Mouse (Mus musculus): ENCODE results near the gene Sstr5. TPM values are rescaled to one million over a fixed set of nuclear protein-coding genes. Genes with fewer than 3 reads are reported as not detected.

The Sstr5 gene
- polyA plus RNA-seq, 1 experiment from 2014 or later, result 0.36 TPM

DNA sequence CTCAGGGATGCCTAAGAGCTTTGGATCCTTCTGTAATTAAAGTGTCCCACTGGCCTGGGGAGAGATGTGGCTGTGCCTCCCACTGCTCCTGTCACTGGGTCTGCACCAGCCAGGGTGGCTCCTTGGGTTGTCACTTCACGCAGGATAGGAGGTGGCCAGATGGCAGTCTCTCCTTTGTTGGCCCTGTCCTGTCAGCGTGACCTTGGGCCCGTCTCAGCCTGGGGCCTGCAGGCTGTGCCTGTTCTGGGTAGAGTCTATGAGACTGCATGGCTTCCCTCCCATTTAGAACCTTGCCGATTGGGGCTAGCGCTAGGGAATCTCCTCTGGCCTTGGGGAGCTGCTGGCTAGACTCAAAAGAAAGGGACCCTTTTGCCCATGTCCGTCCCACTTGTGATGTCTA lies 28.8 kb downstream of the Sstr5 start:
- WGBS, result 73% methylated on average over 6 of the region's 6 CpGs
- Histone ChIP-seq H3K27me3 (ENCODE audit: control insufficient read depth, insufficient read depth, low read length) (peaks cover 4% of the 10 kb centered on the region), H3K36me3 (ENCODE audit: control insufficient read depth, insufficient read depth, low read length) (no peaks in the 10 kb centered on the region), H3K9ac (replicated peaks; ENCODE audit: low read length) (no peak overlapping the region), H3K9me3 (ENCODE audit: control insufficient read depth, low read length) (no peaks in the 10 kb centered on the region), H3K4me3 (replicated peaks; ENCODE audit: low read depth, low read length) (no peak overlapping the region), H3K4me1 (ENCODE audit: control insufficient read depth, insufficient read depth, low read length) (no peaks in the 10 kb centered on the region), H3K27ac (replicated peaks; ENCODE audit: low read depth, low read length) (no peak overlapping the region), H3K4me2 (ENCODE audit: low read length) (no peak overlapping the region)
- no peak for ATAC-seq (ENCODE audit: low FRiP score, low TSS enrichment)
- DNase-seq, result no peak

DNA sequence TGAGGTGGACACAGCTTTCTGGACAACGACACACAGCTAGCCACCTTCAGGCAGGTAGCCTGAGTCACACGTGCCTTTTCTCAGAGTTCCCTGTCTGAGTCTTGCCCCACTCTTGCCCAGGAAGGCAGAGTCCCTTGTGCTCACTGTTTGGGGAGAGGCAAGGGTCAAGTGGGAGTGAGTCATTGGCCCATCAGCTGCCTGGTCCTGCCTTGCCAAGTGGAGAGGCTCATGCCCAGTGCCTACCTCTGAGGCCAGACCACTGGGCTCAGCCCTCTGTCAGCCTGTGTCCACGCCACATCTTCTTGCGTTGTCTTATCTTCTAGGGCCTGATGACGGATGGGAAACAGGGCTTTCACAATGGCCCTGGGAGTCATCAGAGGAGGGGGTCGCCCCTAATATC lies 29.3 kb downstream of the Sstr5 start:
- no peaks in the 10 kb centered on the region for H3K36me3 ChIP-seq (ENCODE audit: control insufficient read depth, insufficient read depth, low read length)
- DNase-seq (no peak), ATAC-seq (ENCODE audit: low FRiP score, low TSS enrichment) (no peak)
- no peak overlapping the region for H3K4me3 ChIP-seq (replicated peaks; ENCODE audit: low read depth, low read length)
- H3K27me3 ChIP-seq (ENCODE audit: control insufficient read depth, insufficient read depth, low read length), result no peaks in the 10 kb centered on the region; the same call in none of the 2 replicates
- H3K4me1 ChIP-seq (ENCODE audit: control insufficient read depth, insufficient read depth, low read length), result peaks cover under 1% of the 10 kb centered on the region
- H3K9ac ChIP-seq (replicated peaks; ENCODE audit: low read length), result no peak overlapping the region
- H3K4me2 ChIP-seq (ENCODE audit: low read length), result no peak overlapping the region
- H3K27ac ChIP-seq (replicated peaks; ENCODE audit: low read depth, low read length), result no peak overlapping the region
- no peaks in the 10 kb centered on the region for H3K9me3 ChIP-seq (ENCODE audit: control insufficient read depth, low read length)
- WGBS, result 77% methylated on average over 6 of the region's 6 CpGs

DNA sequence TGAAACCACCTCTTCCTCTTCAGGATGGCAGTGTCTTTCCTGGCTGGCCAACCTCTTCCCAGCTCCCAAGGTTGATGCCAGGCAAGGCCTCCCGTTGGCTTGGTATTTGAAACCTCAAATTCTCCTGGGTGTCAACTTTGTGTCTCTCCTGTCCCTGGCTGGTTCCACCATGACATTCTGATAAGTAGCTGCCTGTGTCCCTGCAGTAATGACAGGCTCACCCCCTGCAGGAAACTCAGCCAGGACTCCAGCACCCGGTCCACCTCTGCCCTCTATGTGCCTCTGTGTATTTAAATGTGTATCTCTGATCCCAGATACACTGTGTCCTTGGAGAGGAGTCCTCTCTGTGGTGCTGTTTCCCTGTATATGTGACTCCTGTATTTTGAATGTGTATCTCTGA lies 30.8 kb downstream of the Sstr5 start:
- no peaks in the 10 kb centered on the region for H3K27me3 ChIP-seq (ENCODE audit: control insufficient read depth, insufficient read depth, low read length)
- peaks cover 8% of the 10 kb centered on the region for H3K4me1 ChIP-seq (ENCODE audit: control insufficient read depth, insufficient read depth, low read length)
- ATAC-seq (ENCODE audit: low FRiP score, low TSS enrichment) (no peak), DNase-seq (no peak)
- no peak overlapping the region for H3K4me2 ChIP-seq (ENCODE audit: low read length)
- no peaks in the 10 kb centered on the region for H3K36me3 ChIP-seq (ENCODE audit: control insufficient read depth, insufficient read depth, low read length)
- H3K27ac ChIP-seq (replicated peaks; ENCODE audit: low read depth, low read length), result no peak overlapping the region
- H3K9ac ChIP-seq (replicated peaks; ENCODE audit: low read length), result no peak overlapping the region
- H3K9me3 ChIP-seq (ENCODE audit: control insufficient read depth, low read length), result no peaks in the 10 kb centered on the region
- H3K4me3 ChIP-seq (replicated peaks; ENCODE audit: low read depth, low read length), result no peak overlapping the region
- 89% methylated on average over 2 of the region's 2 CpGs for WGBS

DNA sequence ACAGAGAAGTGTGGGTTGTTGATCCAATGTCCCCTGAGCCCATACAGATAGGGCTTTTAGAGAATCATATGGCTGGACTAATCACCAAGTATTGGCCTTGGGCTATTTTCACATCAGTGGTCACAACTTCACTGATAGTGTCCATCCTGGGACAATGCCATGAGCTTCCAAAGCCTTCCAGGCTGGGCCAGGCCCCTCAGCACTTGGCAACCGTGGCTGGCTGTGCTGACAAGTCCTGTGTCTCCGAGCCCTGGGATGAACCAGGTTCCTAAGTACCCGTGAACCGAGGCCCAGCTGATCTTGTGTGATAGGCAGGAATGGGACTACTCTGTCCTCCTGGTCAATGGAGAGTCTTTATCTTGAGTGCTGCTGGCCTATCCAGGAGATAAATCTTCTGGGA lies 33.0 kb downstream of the Sstr5 start:
- no peak for DNase-seq
- Histone ChIP-seq H3K36me3 (ENCODE audit: control insufficient read depth, insufficient read depth, low read length) (no peaks in the 10 kb centered on the region), H3K9me3 (ENCODE audit: control insufficient read depth, low read length) (no peaks in the 10 kb centered on the region), H3K27me3 (ENCODE audit: control insufficient read depth, insufficient read depth, low read length) (no peaks in the 10 kb centered on the region), H3K9ac (replicated peaks; ENCODE audit: low read length) (no peak overlapping the region), H3K4me1 (ENCODE audit: control insufficient read depth, insufficient read depth, low read length) (peaks cover 8% of the 10 kb centered on the region), H3K4me3 (replicated peaks; ENCODE audit: low read depth, low read length) (no peak overlapping the region), H3K4me2 (ENCODE audit: low read length) (no peak overlapping the region), H3K27ac (replicated peaks; ENCODE audit: low read depth, low read length) (no peak overlapping the region)
- no peak for ATAC-seq (ENCODE audit: low FRiP score, low TSS enrichment)
- 80% methylated on average over 4 of the region's 4 CpGs for WGBS

DNA sequence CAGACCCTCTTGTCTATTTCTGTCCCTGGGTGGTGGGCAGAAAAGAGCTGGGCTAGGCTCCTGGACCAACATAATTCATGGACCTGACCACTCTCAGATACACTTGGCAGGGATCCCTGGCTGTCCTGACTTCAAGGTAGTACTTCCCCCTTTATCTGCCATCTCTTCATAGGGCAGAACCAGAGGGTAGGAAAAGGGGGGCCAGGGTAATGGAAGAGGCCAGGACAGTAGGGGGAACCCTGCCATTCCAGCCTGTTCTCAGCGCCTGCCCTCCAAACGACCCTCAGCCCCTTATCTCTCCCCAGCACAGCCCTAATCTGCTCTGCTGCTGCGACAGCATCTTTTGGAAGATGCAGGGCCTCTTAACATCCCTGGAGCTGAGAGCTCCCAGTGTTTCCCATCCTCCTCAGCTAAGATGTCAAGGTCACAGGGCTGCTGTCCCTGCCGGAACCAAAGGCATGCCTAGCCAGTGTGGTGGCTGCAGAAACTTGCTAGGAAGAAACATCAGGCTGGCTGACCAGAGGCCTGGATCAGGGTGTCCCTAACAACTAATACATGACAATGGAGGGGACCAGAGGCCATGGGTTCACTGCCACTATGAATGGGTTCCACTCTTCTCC lies 33.7 kb downstream of the Sstr5 start:
- no peaks in the 10 kb centered on the region for H3K27me3 ChIP-seq (ENCODE audit: control insufficient read depth, insufficient read depth, low read length)
- H3K4me2 ChIP-seq (ENCODE audit: low read length), result no peak overlapping the region
- no peak overlapping the region for H3K9ac ChIP-seq (replicated peaks; ENCODE audit: low read length)
- H3K4me3 ChIP-seq (replicated peaks; ENCODE audit: low read depth, low read length), result no peak overlapping the region
- no peaks in the 10 kb centered on the region for H3K9me3 ChIP-seq (ENCODE audit: control insufficient read depth, low read length)
- H3K36me3 ChIP-seq (ENCODE audit: control insufficient read depth, insufficient read depth, low read length), result no peaks in the 10 kb centered on the region
- DNase-seq (no peak), ATAC-seq (ENCODE audit: low FRiP score, low TSS enrichment) (no peak)
- no peak overlapping the region for H3K27ac ChIP-seq (replicated peaks; ENCODE audit: low read depth, low read length)
- 57% methylated on average over 4 of the region's 4 CpGs for WGBS
- H3K4me1 ChIP-seq (ENCODE audit: control insufficient read depth, insufficient read depth, low read length), result peaks cover 8% of the 10 kb centered on the region

DNA sequence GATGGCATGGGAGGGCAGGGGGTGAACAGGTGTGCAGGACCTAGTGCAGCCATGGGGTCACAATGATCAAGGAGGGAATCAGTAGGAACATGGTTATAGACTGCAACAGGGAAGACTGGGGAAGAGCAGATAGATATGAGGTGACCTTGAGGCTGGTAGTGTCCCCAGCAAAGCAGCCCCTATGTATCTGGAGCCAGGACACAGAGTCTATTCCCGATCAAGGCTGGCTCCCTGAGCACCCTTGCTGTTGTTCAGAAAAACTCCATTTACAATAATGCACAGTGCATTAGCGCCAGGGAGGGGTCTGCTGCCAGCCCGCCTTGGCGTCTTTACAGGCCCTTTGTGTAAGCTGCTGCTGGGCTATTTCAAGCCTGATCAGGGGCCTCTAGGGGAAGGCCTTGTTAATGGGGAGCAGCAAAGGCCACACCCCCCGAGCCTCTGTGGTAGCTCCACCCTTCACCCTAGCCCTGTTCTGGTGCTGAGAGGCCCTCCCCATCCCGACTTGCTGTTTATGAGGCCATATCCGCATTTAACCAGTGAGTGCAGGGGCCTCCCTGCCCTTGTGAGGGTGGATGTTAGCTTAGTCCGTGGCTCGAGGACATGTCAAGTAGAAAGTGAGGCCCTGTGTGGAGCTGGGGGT lies 34.7 kb downstream of the Sstr5 start:
- no peaks in the 10 kb centered on the region for H3K27me3 ChIP-seq (ENCODE audit: control insufficient read depth, insufficient read depth, low read length)
- H3K4me3 ChIP-seq (replicated peaks; ENCODE audit: low read depth, low read length), result no peak overlapping the region
- H3K4me2 ChIP-seq (ENCODE audit: low read length), result no peak overlapping the region
- ATAC-seq (ENCODE audit: low FRiP score, low TSS enrichment) (no peak), DNase-seq (peak; percentile 61)
- WGBS, result 20% methylated on average over 9 of the region's 9 CpGs
- no peaks in the 10 kb centered on the region for H3K9me3 ChIP-seq (ENCODE audit: control insufficient read depth, low read length)
- H3K4me1 ChIP-seq (ENCODE audit: control insufficient read depth, insufficient read depth, low read length), result peaks cover 8% of the 10 kb centered on the region
- no peak overlapping the region for H3K9ac ChIP-seq (replicated peaks; ENCODE audit: low read length)
- no peaks in the 10 kb centered on the region for H3K36me3 ChIP-seq (ENCODE audit: control insufficient read depth, insufficient read depth, low read length)
- no peak overlapping the region for H3K27ac ChIP-seq (replicated peaks; ENCODE audit: low read depth, low read length)

DNA sequence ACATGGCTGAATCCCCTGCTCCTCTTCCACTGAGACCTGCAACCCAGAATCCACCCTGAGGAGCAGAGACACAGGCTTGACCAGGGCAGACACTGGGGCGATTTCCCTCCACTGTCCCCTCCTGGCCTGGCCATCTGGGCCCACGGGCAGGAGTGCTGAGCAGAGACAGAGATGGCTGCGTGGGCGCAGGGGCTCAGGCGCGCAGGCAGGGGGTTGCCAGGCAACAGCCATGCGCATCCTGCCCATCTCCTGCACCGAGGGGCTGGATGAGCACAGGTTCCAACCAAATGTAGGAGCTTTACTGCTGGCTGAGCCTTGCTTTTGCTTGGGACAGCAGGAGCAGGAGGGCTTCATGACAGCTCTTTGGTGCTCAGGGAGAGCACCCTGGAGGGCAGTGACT lies 40.5 kb downstream of the Sstr5 start:
- ATAC-seq (ENCODE audit: low FRiP score, low TSS enrichment) (no peak), DNase-seq (peak; percentile 70)
- Histone ChIP-seq H3K4me2 (ENCODE audit: low read length) (no peak overlapping the region), H3K4me3 (replicated peaks; ENCODE audit: low read depth, low read length) (no peak overlapping the region), H3K27me3 (ENCODE audit: control insufficient read depth, insufficient read depth, low read length) (no peaks in the 10 kb centered on the region), H3K36me3 (ENCODE audit: control insufficient read depth, insufficient read depth, low read length) (no peaks in the 10 kb centered on the region), H3K4me1 (ENCODE audit: control insufficient read depth, insufficient read depth, low read length) (0 out of 2 replicates have a peak, but pooled peaks cover 7% of the 10 kb centered on the region), H3K9me3 (ENCODE audit: control insufficient read depth, low read length) (no peaks in the 10 kb centered on the region), H3K9ac (replicated peaks; ENCODE audit: low read length) (no peak overlapping the region; the same call in 1 of the 2 replicates), H3K27ac (replicated peaks; ENCODE audit: low read depth, low read length) (0 out of 2 replicates have a peak overlapping the region, but pooled peaks have one; percentile 3)
- WGBS, result 34% methylated on average over 8 of the region's 8 CpGs

DNA sequence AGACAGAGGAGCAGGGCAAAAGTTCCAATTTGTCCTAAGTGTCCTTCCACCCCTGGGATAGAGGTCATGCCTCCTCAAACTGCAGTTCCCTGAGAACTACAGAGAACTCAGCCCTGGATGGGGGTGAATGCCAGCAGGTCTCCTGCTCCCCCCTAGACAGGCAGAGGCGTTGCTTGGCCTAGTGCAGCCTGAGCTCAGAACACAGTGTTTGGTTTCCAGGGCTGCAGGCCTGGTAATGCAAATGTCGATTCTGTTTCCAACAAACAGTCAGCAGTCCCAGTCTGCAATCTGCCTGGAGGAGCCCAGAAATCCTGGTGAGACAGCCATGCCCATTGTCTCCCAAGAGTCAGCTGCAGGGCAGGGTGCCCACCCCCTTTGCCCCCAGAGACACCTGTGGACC lies 42.8 kb downstream of the Sstr5 start, which contains the start of gene Tekt4:
Tekt4 (plus strand) TSS at position 344 of the 400 bp plus-strand sequence.
- Histone ChIP-seq H3K9ac (replicated peaks; ENCODE audit: low read length) (no peak within 1 kb of the TSS), H3K4me2 (ENCODE audit: low read length) (no peak within 1 kb of the TSS), H3K27ac (replicated peaks; ENCODE audit: low read depth, low read length) (no peak within 1 kb of the TSS), H3K9me3 (ENCODE audit: control insufficient read depth, low read length) (no peaks in the 10 kb centered on the region), H3K4me3 (replicated peaks; ENCODE audit: low read depth, low read length) (no peak within 1 kb of the TSS), H3K36me3 (ENCODE audit: control insufficient read depth, insufficient read depth, low read length) (no peaks in the 10 kb centered on the region), H3K27me3 (ENCODE audit: control insufficient read depth, insufficient read depth, low read length) (no peaks in the 10 kb centered on the region), H3K4me1 (ENCODE audit: control insufficient read depth, insufficient read depth, low read length) (0 out of 2 replicates have a peak, but pooled peaks cover 7% of the 10 kb centered on the region)
- WGBS, result 37% methylated on average over 2 of the region's 2 CpGs
- DNase-seq (no peak), ATAC-seq (ENCODE audit: low FRiP score, low TSS enrichment) (no peak)
